Mouse (Mus musculus): ENCODE data around the gene Ptprt.
A peak's percentile ranks its signal among the peaks of the same experiment; 100 is the strongest.

Gene Ptprt

GRCm38 (mm10) chr2:161704811-161705210 lies 956.1 kb downstream of the Ptprt start:
- DNase-seq (ENCODE audit: low spot score in 2 of 2): no peak

GRCm38 (mm10) chr2:161704410-161704809 lies 956.5 kb downstream of the Ptprt start:
- DNase-seq (ENCODE audit: low spot score in 2 of 2): peak; percentile 34 to 59

- no peak for DNase-seq (ENCODE audit: low spot score in 2 of 2)
Measured at GRCm38 (mm10) chr2:161695819-161696218, 965.1 kb downstream of the Ptprt start.

- no peak for DNase-seq (ENCODE audit: low spot score in 2 of 2)
Measured at GRCm38 (mm10) chr2:161668302-161668986, 992.5 kb downstream of the Ptprt start.

GRCm38 (mm10) chr2:161661912-161662311 lies 999.0 kb downstream of the Ptprt start:
- DNase-seq (ENCODE audit: low spot score in 2 of 2): no peak

- DNase-seq (ENCODE audit: low spot score in 2 of 2): peak; percentile 44 to 51
Measured at GRCm38 (mm10) chr2:161660827-161661226, 1000.1 kb downstream of the Ptprt start.

- no peak for DNase-seq (ENCODE audit: low spot score in 2 of 2)
Measured at GRCm38 (mm10) chr2:161657046-161657445, 1003.9 kb downstream of the Ptprt start.

- no peak for DNase-seq (ENCODE audit: low spot score in 2 of 2)
Measured at GRCm38 (mm10) chr2:161656632-161657031, 1004.3 kb downstream of the Ptprt start.

- DNase-seq (ENCODE audit: low spot score in 2 of 2): no peak
Measured at GRCm38 (mm10) chr2:161640805-161641204, 1020.1 kb downstream of the Ptprt start.

- DNase-seq (ENCODE audit: low spot score in 2 of 2): no peak
Measured at GRCm38 (mm10) chr2:161634084-161634483, 1026.9 kb downstream of the Ptprt start.

- no peak for DNase-seq (ENCODE audit: low spot score in 2 of 2)
Measured at GRCm38 (mm10) chr2:161625896-161626295, 1035.1 kb downstream of the Ptprt start.

GRCm38 (mm10) chr2:161608401-161608800 lies 1052.5 kb downstream of the Ptprt start:
- DNase-seq (ENCODE audit: low spot score in 2 of 2): no peak

GRCm38 (mm10) chr2:161607372-161607771 lies 1053.6 kb downstream of the Ptprt start:
- no peak for DNase-seq (ENCODE audit: low spot score in 2 of 2)

GRCm38 (mm10) chr2:161600206-161600808 lies 1060.6 kb downstream of the Ptprt start:
- no peak for DNase-seq (ENCODE audit: low spot score in 2 of 2)

GRCm38 (mm10) chr2:161593391-161594152 lies 1067.4 kb downstream of the Ptprt start:
- DNase-seq (ENCODE audit: low spot score in 2 of 2): no peak

- DNase-seq (ENCODE audit: low spot score in 2 of 2): no peak
Measured at GRCm38 (mm10) chr2:161574401-161574800, 1086.5 kb downstream of the Ptprt start.

GRCm38 (mm10) chr2:161572201-161572600 lies 1088.7 kb downstream of the Ptprt start:
- no peak for DNase-seq (ENCODE audit: low spot score in 2 of 2)

- DNase-seq (ENCODE audit: low spot score in 2 of 2): peak; percentile 38 to 53
Measured at GRCm38 (mm10) chr2:161570236-161570995, 1090.5 kb downstream of the Ptprt start.

GRCm38 (mm10) chr2:161561502-161561901 lies 1099.4 kb downstream of the Ptprt start:
- peak; percentile 23 to 35 for DNase-seq (ENCODE audit: low spot score in 2 of 2)

GRCm38 (mm10) chr2:161557874-161558273 lies 1103.1 kb downstream of the Ptprt start:
- DNase-seq (ENCODE audit: low spot score in 2 of 2): no peak

GRCm38 (mm10) chr2:161553651-161554050 lies 1107.3 kb downstream of the Ptprt start:
- DNase-seq (ENCODE audit: low spot score in 2 of 2): no peak

GRCm38 (mm10) chr2:161552011-161552410 lies 1108.9 kb downstream of the Ptprt start:
- no peak for DNase-seq (ENCODE audit: low spot score in 2 of 2)

Measured in right cerebral cortex, postnatal 10 days (tissue).